Mouse (Mus musculus) MEL (cell line): ENCODE measurements at regions not wholly inside any gene's neighbourhood (a gene's known extent, or its start where the extent isn't known, plus 50 kb on each side); places are given as distances from the start of the nearest gene placed in this dataset.

Experiments used
- RAD21 ChIP-seq: IDR thresholded peaks from 2 replicates; pipeline ENCODE4 v1.6.1; 2011; ENCODE audit warnings: mild to moderate bottlenecking, low read depth, low read length, improper control_type of control experiment
- USF1 ChIP-seq: IDR thresholded peaks from 2 replicates; pipeline ENCODE4 v1.6.1; 2014; ENCODE audit warnings: low read depth, mild to moderate bottlenecking, inconsistent platforms, low read length, improper control_type of control experiment, moderate library complexity

DNA sequence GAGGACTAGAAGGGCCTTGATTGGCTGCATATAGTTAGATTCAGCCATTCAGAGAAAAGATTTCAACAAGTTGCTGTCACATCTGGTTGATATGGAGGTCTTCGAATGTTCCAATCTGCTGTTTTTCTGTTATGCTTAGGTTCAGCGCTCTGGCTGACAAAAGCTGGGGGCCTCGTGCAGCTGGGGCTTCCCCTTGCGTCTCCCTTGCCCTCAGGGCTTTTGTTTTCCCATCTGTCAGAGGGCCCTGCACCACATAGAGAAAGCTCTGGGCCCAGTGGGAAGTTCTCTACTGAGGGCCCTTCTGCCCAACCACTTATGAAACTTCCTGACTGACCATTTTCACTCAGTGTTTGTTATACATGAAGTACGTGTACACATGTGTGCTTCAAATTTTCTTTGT is 86.2 kb upstream of the AI593442 start:
- TF ChIP-seq RAD21: no peak
- no peak for TF ChIP-seq USF1
